Mouse (Mus musculus) testis, adult 2 months (tissue): ENCODE measurements around the gene Ccdc82. TPM values are rescaled to one million over a fixed set of nuclear protein-coding genes. Genes with fewer than 3 reads are reported as not detected.

Experiments
- H3K27ac ChIP-seq: fragments of 200-500 bp; 2 replicates; pipeline ENCODE4 v1.5.1; 2012; ENCODE audit warnings: low read depth, low read length; ENCODE audit not compliant: control insufficient read depth, insufficient read depth
- H3K27me3 ChIP-seq: fragments of 200-500 bp; 2 replicates; pipeline ENCODE4 v1.6.1; 2012; ENCODE audit warnings: mild to moderate bottlenecking, low read length, moderate library complexity; ENCODE audit not compliant: control insufficient read depth, insufficient read depth
- H3K36me3 ChIP-seq: fragments of 200-500 bp; 2 replicates; pipeline ENCODE4 v1.6.1; 2012; ENCODE audit warnings: mild to moderate bottlenecking, low read length; ENCODE audit not compliant: control insufficient read depth, insufficient read depth
- H3K4me1 ChIP-seq: fragments of 200-500 bp; 2 replicates; pipeline ENCODE4 v1.6.1; 2012; ENCODE audit warnings: low read length; ENCODE audit not compliant: control insufficient read depth, insufficient read depth
- H3K4me3 ChIP-seq: fragments of 200-500 bp; 2 replicates; pipeline ENCODE4 v1.5.1; 2012; ENCODE audit warnings: low read depth, mild to moderate bottlenecking, low read length, moderate library complexity, mixed read lengths; ENCODE audit not compliant: control insufficient read depth
- CTCF ChIP-seq: fragments of 200-500 bp; IDR thresholded peaks from 2 replicates; pipeline ENCODE4 v1.5.1; 2012; ENCODE audit warnings: low read depth, mild to moderate bottlenecking, inconsistent platforms, low read length, moderate library complexity; ENCODE audit not compliant: control insufficient read depth, insufficient read depth, insufficient replicate concordance
- POLR2A ChIP-seq: fragments of 200-500 bp; IDR thresholded peaks from 2 replicates; pipeline ENCODE4 v1.6.1; 2012; ENCODE audit warnings: low read depth, mild to moderate bottlenecking, inconsistent platforms, low read length, moderate library complexity; ENCODE audit not compliant: control insufficient read depth
- polyA plus RNA-seq: library from polyadenylated mRNA; depleted of rRNA; stranded (reverse); fragments of >200 nt; gene quantifications from 2 replicates; pipeline ENCODE4 v1.2.3, GENCODE M21; 2012

The Ccdc82 gene
- polyA plus RNA-seq, 1 experiment = 5.2 TPM

DNA sequence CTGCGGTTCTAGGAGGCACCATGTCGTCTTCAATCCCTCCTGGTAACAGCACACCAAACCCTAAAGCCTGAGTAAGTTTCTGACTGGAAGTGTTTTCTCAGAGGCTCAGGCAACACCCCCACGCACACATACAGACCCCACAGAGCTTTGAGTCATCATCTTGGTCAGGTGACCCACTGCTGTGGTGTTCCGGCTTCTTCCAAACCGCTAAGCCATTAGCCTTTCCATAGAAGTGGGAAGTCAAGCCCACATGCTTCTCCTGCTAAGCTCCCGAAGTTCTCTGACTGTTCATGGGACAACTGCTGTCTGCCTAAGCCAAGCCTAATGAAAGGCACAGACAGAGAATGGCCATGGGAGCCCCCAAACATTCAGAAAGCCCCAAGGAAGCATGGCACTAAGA lies 52.4 kb downstream of the Ccdc82 start:
- Histone ChIP-seq H3K27me3 (no peaks in the 10 kb centered on the region), H3K4me3 (no peak overlapping the region), H3K4me1 (peaks cover 7% of the 10 kb centered on the region), H3K27ac (no peak overlapping the region), H3K36me3 (no peaks in the 10 kb centered on the region)
- no peak for TF ChIP-seq CTCF
- TF ChIP-seq POLR2A = no peak

- H3K27ac ChIP-seq = no peak overlapping the region
These were observed 53.3 kb downstream of the Ccdc82 start for GRCm38 (mm10) chr9:13300041-13300441.

DNA sequence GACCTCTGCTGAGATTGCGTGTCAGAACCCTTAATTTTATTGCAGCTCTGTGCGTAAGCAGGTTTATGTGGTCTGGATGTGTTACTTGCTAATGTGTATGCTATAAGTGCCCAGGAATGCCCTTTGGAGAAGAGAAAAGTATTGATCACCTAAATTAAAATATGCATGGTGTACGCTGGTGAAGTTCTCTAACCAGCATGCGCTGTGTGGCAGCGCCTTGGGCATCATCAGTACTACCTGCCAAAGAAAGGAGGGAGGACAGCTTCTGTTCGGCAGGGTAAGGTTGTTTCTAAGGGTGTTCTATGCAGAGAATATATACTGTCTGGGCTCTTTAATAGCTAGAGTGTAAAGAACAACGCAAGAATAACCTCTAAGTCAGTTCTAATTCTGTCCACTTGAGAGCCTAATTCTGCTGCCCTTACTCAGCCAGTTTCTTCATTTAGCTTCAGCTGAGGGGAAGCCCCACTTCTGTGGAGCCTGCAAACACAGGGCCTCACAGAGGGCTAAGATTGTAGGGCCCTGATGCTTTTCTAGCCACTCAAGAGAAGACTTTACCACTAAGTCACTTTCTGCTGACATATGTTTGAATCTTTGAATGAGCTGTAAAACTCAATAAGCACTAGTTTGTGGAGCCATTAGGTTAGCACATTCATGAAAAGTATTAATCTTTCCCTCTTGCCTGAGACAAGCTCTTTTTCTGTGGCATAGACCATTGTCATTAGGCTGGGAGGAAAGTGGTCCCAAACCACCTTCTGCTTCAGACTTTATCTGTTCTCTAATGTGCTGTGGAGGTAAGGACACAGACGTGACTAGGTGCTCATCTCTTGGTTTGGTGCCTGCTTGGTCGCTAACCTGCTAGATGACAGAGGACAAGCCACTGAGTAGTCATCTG lies 54.4 kb downstream of the Ccdc82 start:
- H3K27ac ChIP-seq = no peak overlapping the region
- TF ChIP-seq CTCF = no peak
- TF ChIP-seq POLR2A = no peak
- no peaks in the 10 kb centered on the region for H3K36me3 ChIP-seq
- H3K4me1 ChIP-seq = peaks cover 6% of the 10 kb centered on the region
- H3K27me3 ChIP-seq = no peaks in the 10 kb centered on the region
- H3K4me3 ChIP-seq = no peak overlapping the region

More at GRCm38 (mm10) chr9:13300041-13300441, 53.3 kb downstream of the Ccdc82 start:
- no peaks in the 10 kb centered on the region for H3K36me3 ChIP-seq
- TF ChIP-seq POLR2A (no peak), CTCF (no peak)
- peaks cover 7% of the 10 kb centered on the region for H3K4me1 ChIP-seq
- no peak overlapping the region for H3K4me3 ChIP-seq
- no peaks in the 10 kb centered on the region for H3K27me3 ChIP-seq

DNA sequence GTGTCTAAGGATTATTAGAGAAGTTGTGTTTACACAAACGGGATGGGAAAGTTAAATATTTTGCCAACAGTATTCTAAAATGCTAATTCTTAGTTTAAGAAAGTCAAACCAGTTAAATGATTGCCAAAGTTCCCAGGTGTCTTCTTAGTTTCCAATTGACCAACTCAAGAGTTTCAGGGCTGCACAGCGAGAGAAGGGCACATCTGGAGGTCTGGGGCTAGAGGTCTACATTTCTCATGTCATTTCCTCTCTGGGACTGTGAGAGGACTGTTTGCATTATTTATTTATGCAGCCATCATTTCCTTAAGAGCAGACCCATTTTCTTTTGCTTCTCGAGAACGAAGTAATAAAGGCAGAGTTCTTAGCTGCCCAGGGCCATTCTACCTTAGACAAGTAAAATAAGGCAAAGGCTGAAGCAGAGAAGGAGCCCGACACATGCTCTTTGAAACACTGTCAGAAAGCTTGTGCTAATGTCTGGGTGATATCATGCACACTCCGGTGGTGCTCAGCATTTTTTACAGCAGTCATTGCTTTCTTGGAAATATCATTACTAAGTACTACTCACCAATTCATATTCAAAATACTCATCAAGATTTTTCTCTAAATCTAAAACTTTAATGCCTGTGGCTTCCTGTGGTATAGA lies 55.5 kb downstream of the Ccdc82 start:
- no peaks in the 10 kb centered on the region for H3K27me3 ChIP-seq
- no peak overlapping the region for H3K27ac ChIP-seq
- H3K4me1 ChIP-seq = peaks cover 4% of the 10 kb centered on the region; the same call in 1 of the 2 replicates
- no peaks in the 10 kb centered on the region for H3K36me3 ChIP-seq
- TF ChIP-seq POLR2A (no peak), CTCF (no peak)
- H3K4me3 ChIP-seq = no peak overlapping the region

DNA sequence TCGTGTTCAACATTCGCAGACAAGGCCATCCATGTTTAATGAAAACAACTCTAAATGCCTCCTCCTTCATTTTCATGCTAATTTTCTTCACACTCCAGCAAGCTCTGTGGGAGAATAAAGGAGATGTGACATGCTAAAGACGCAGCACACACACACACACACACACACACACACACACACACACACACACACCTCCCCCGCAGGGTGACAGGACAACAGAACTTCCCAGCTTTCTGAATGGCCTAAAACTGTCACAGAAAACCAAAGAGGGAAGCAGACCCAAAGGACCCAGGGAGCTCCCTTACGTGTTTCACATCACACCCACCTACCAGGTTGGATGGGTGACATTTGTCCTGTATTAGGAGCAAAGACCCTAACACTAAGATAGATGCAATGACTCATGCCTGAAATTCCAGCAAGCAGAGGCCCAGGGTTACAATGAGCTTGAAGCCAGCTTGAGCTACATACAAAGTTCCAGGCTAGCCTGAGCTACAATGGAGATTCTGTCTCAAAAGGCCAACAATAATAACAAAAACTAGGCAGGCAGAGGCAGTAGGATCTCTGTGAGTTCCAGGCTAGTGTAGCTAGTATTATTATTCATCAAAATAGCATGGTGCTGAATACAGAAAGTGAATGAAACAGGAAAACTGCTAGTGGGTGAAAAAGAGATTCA lies 56.5 kb downstream of the Ccdc82 start:
- no peak for TF ChIP-seq POLR2A
- no peak for TF ChIP-seq CTCF
- H3K4me1 ChIP-seq = no peaks in the 10 kb centered on the region; the same call in 1 of the 2 replicates

DNA sequence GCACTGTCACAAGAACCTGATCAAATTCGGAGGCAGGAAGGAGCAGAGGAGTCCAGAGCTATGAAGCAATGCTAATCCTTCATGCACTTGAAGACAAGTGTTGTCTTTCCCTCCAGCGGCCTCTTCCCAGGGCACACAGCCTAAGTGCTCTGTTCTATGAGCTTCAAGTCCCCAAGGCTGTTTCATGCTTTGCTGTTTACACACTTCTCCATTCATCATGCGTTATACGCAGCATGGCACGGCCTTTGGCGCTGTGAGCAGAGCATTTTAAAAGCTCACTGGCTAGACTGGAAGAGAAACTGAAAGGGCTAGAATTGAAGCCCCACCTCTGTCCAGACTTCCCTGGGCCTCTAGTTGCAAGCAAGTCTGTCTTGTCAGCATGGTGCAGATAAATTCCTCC lies 57.2 kb downstream of the Ccdc82 start:
- Histone ChIP-seq H3K4me3 (no peak overlapping the region), H3K36me3 (no peaks in the 10 kb centered on the region), H3K4me1 (no peaks in the 10 kb centered on the region), H3K27me3 (no peaks in the 10 kb centered on the region), H3K27ac (no peak overlapping the region; the same call in 1 of the 2 replicates)
- no peak for TF ChIP-seq CTCF
- no peak for TF ChIP-seq POLR2A

More for the DNA sequence above, 56.5 kb downstream of the Ccdc82 start:
- Histone ChIP-seq H3K36me3 (no peaks in the 10 kb centered on the region), H3K4me3 (no peak overlapping the region), H3K27ac (no peak overlapping the region), H3K27me3 (no peaks in the 10 kb centered on the region)

- no peaks in the 10 kb centered on the region for H3K36me3 ChIP-seq
- no peak overlapping the region for H3K27ac ChIP-seq
- TF ChIP-seq POLR2A (no peak), CTCF (no peak)
- H3K4me3 ChIP-seq = no peak overlapping the region
- H3K4me1 ChIP-seq = no peaks in the 10 kb centered on the region
- H3K27me3 ChIP-seq = no peaks in the 10 kb centered on the region
These were observed 59.7 kb downstream of the Ccdc82 start for GRCm38 (mm10) chr9:13306471-13306870.
